Mouse (Mus musculus) hindbrain, embryonic 15.5 days (tissue): ENCODE measurements at regions not wholly inside any gene's neighbourhood (a gene's known extent, or its start where the extent isn't known, plus 50 kb on each side); places are given as distances from the start of the nearest gene placed in this dataset.

Source experiments
- ATAC-seq: fragments of 200-750 bp; cut with Nextera tagmentation; 2 replicates; pipeline ENCODE4 v1.8.0; 2017; ENCODE audit warnings: low read depth, moderate number of reproducible peaks, moderate TSS enrichment; ENCODE audit not compliant: low FRiP score
- H3K27ac ChIP-seq: fragments of 300-500 bp; sonication (generic); replicated peaks from 2 replicates; pipeline ENCODE4 v1.5.1; 2015; ENCODE audit warnings: mild to moderate bottlenecking, inconsistent platforms
- H3K27me3 ChIP-seq: fragments of 300-500 bp; sonication (generic); 2 replicates; pipeline ENCODE4 v1.6.1; 2015; ENCODE audit warnings: control low read depth, inconsistent platforms
- H3K36me3 ChIP-seq: fragments of 300-500 bp; sonication (generic); 2 replicates; pipeline ENCODE4 v1.6.1; 2015; ENCODE audit warnings: control low read depth, inconsistent platforms
- H3K4me1 ChIP-seq: fragments of 300-500 bp; sonication (generic); replicated peaks from 2 replicates; pipeline ENCODE4 v1.6.1; 2015; ENCODE audit warnings: control low read depth, inconsistent platforms
- H3K4me2 ChIP-seq: fragments of 300-500 bp; sonication (generic); 2 replicates; pipeline ENCODE4 v1.6.1; 2015; ENCODE audit warnings: moderate library complexity, mild to moderate bottlenecking, inconsistent platforms
- H3K4me3 ChIP-seq: fragments of 300-500 bp; sonication (generic); 2 replicates; pipeline ENCODE4 v1.5.1; 2015; ENCODE audit warnings: mild to moderate bottlenecking, inconsistent platforms
- H3K9ac ChIP-seq: fragments of 300-500 bp; sonication (generic); 2 replicates; pipeline ENCODE4 v1.6.1; 2015; ENCODE audit warnings: inconsistent platforms
- H3K9me3 ChIP-seq: fragments of 300-500 bp; sonication (generic); 2 replicates; pipeline ENCODE4 v1.6.1; 2016; ENCODE audit warnings: control low read depth, inconsistent platforms
- WGBS: fragments of 180-500 bp; shearing (Covaris S2); methylation state at CpG from one replicate; pipeline ENCODE4 v1.1.7; 2015; 5-methylcytosine and 5-hydroxymethylcytosine counted together

GRCm38 (mm10) chr7:135798441-135798840 lies 82.3 kb upstream of the Mki67 start:
- Histone ChIP-seq H3K9me3 (no peaks in the 10 kb centered on the region), H3K36me3 (no peaks in the 10 kb centered on the region), H3K27me3 (no peaks in the 10 kb centered on the region), H3K27ac (no peak overlapping the region), H3K4me2 (no peak overlapping the region), H3K9ac (no peak overlapping the region), H3K4me3 (no peak overlapping the region), H3K4me1 (peaks cover 5% of the 10 kb centered on the region)
- WGBS: 55% methylated on average over 2 of the region's 2 CpGs
- no peak for ATAC-seq

- Histone ChIP-seq H3K9ac (no peak overlapping the region), H3K27ac (no peak overlapping the region), H3K4me3 (no peak overlapping the region), H3K36me3 (no peaks in the 10 kb centered on the region), H3K9me3 (no peaks in the 10 kb centered on the region), H3K4me2 (no peak overlapping the region), H3K27me3 (no peaks in the 10 kb centered on the region), H3K4me1 (no peaks in the 10 kb centered on the region; the same call in 1 of the 2 replicates)
- no peak for ATAC-seq
- 65% methylated on average over 15 of the region's 15 CpGs for WGBS
Observed at GRCm38 (mm10) chr7:135802598-135803121, 86.5 kb upstream of the Mki67 start.

GRCm38 (mm10) chr7:135804730-135805129 lies 88.6 kb upstream of the Mki67 start:
- no peaks in the 10 kb centered on the region for H3K27me3 ChIP-seq
- no peak overlapping the region for H3K4me3 ChIP-seq
- peaks cover 6% of the 10 kb centered on the region; the same call in 1 of the 2 replicates for H3K4me1 ChIP-seq
- 59% methylated on average over 7 of the region's 7 CpGs for WGBS
- H3K36me3 ChIP-seq: no peaks in the 10 kb centered on the region
- no peak overlapping the region for H3K9ac ChIP-seq
- H3K4me2 ChIP-seq: no peak overlapping the region
- ATAC-seq: no peak
- H3K27ac ChIP-seq: no peak overlapping the region
- H3K9me3 ChIP-seq: no peaks in the 10 kb centered on the region

- ATAC-seq: no peak
- peaks cover 17% of the 10 kb centered on the region for H3K4me1 ChIP-seq
- H3K27ac ChIP-seq: no peak overlapping the region
- H3K9ac ChIP-seq: no peak overlapping the region
- H3K4me2 ChIP-seq: no peak overlapping the region
- no peaks in the 10 kb centered on the region for H3K9me3 ChIP-seq
- WGBS: 85% methylated on average over 8 of the region's 8 CpGs
- no peaks in the 10 kb centered on the region for H3K36me3 ChIP-seq
- H3K27me3 ChIP-seq: no peaks in the 10 kb centered on the region
- no peak overlapping the region for H3K4me3 ChIP-seq
Observed at GRCm38 (mm10) chr7:135806139-135806538, 90.0 kb upstream of the Mki67 start.

- Histone ChIP-seq H3K4me2 (no peak overlapping the region), H3K36me3 (no peaks in the 10 kb centered on the region), H3K4me1 (peaks cover 22% of the 10 kb centered on the region), H3K27me3 (no peaks in the 10 kb centered on the region), H3K9ac (no peak overlapping the region), H3K4me3 (no peak overlapping the region), H3K9me3 (no peaks in the 10 kb centered on the region), H3K27ac (no peak overlapping the region)
- no peak for ATAC-seq
- WGBS: 91% methylated on average over 7 of the region's 7 CpGs
Observed at GRCm38 (mm10) chr7:135806673-135807072, 90.5 kb upstream of the Mki67 start.

GRCm38 (mm10) chr7:135809167-135809566 lies 93.0 kb upstream of the Mki67 start:
- Histone ChIP-seq H3K36me3 (no peaks in the 10 kb centered on the region), H3K27ac (no peak overlapping the region), H3K27me3 (no peaks in the 10 kb centered on the region), H3K4me1 (peaks cover 22% of the 10 kb centered on the region), H3K9me3 (no peaks in the 10 kb centered on the region), H3K9ac (no peak overlapping the region), H3K4me2 (no peak overlapping the region), H3K4me3 (no peak overlapping the region)
- ATAC-seq: no peak
- 73% methylated on average over 10 of the region's 10 CpGs for WGBS

- peaks cover 22% of the 10 kb centered on the region for H3K4me1 ChIP-seq
- H3K9ac ChIP-seq: no peak overlapping the region
- WGBS: 38% methylated on average over 12 of the region's 12 CpGs
- no peaks in the 10 kb centered on the region for H3K27me3 ChIP-seq
- H3K4me3 ChIP-seq: no peak overlapping the region
- no peaks in the 10 kb centered on the region for H3K36me3 ChIP-seq
- peak overlapping the region; percentile 44 for H3K27ac ChIP-seq
- no peak for ATAC-seq
- peak overlapping the region; percentile 15; the same call in 1 of the 2 replicates for H3K4me2 ChIP-seq
- no peaks in the 10 kb centered on the region for H3K9me3 ChIP-seq
Observed at GRCm38 (mm10) chr7:135809751-135810379, 93.7 kb upstream of the Mki67 start.

- no peak overlapping the region for H3K4me3 ChIP-seq
- no peak overlapping the region for H3K27ac ChIP-seq
- H3K9ac ChIP-seq: no peak overlapping the region
- no peak overlapping the region for H3K4me2 ChIP-seq
- no peaks in the 10 kb centered on the region for H3K9me3 ChIP-seq
- no peak for ATAC-seq
- no peaks in the 10 kb centered on the region for H3K27me3 ChIP-seq
- no peaks in the 10 kb centered on the region for H3K36me3 ChIP-seq
- H3K4me1 ChIP-seq: peaks cover 22% of the 10 kb centered on the region
- 57% methylated on average over 9 of the region's 9 CpGs for WGBS
Observed at GRCm38 (mm10) chr7:135810971-135811370, 94.8 kb upstream of the Mki67 start.

- Histone ChIP-seq H3K27ac (no peak overlapping the region), H3K36me3 (no peaks in the 10 kb centered on the region), H3K9me3 (no peaks in the 10 kb centered on the region), H3K9ac (no peak overlapping the region), H3K4me1 (peaks cover 22% of the 10 kb centered on the region), H3K4me3 (no peak overlapping the region), H3K4me2 (no peak overlapping the region), H3K27me3 (no peaks in the 10 kb centered on the region)
- 92% methylated on average over 3 of the region's 3 CpGs for WGBS
- no peak for ATAC-seq
Observed at GRCm38 (mm10) chr7:135813616-135814015, 97.5 kb upstream of the Mki67 start.

GRCm38 (mm10) chr7:135816191-135816590 lies 100.0 kb upstream of the Mki67 start:
- peaks cover 5% of the 10 kb centered on the region for H3K4me1 ChIP-seq
- H3K27me3 ChIP-seq: no peaks in the 10 kb centered on the region
- H3K4me2 ChIP-seq: no peak overlapping the region
- H3K36me3 ChIP-seq: no peaks in the 10 kb centered on the region
- no peak overlapping the region for H3K27ac ChIP-seq
- WGBS: 94% methylated on average over 3 of the region's 3 CpGs
- no peak overlapping the region for H3K4me3 ChIP-seq
- no peaks in the 10 kb centered on the region for H3K9me3 ChIP-seq
- H3K9ac ChIP-seq: no peak overlapping the region
- ATAC-seq: no peak

- Histone ChIP-seq H3K27ac (no peak overlapping the region), H3K4me1 (no peaks in the 10 kb centered on the region), H3K9me3 (no peaks in the 10 kb centered on the region), H3K4me2 (no peak overlapping the region), H3K4me3 (no peak overlapping the region), H3K27me3 (no peaks in the 10 kb centered on the region), H3K9ac (no peak overlapping the region), H3K36me3 (no peaks in the 10 kb centered on the region)
- WGBS: 62% methylated on average over 3 of the region's 3 CpGs
- no peak for ATAC-seq
Observed at GRCm38 (mm10) chr7:135817868-135818267, 101.7 kb upstream of the Mki67 start.

- WGBS: 85% methylated on average over 3 of the region's 3 CpGs
Observed at GRCm38 (mm10) chr7:135818298-135818697, 102.1 kb upstream of the Mki67 start.

More at GRCm38 (mm10) chr7:135818298-135818697, 102.1 kb upstream of the Mki67 start:
- no peaks in the 10 kb centered on the region for H3K4me1 ChIP-seq
- H3K36me3 ChIP-seq: no peaks in the 10 kb centered on the region
- no peak overlapping the region for H3K9ac ChIP-seq
- H3K4me3 ChIP-seq: no peak overlapping the region
- no peak overlapping the region for H3K27ac ChIP-seq
- H3K27me3 ChIP-seq: no peaks in the 10 kb centered on the region
- no peak overlapping the region for H3K4me2 ChIP-seq
- ATAC-seq: no peak
- no peaks in the 10 kb centered on the region for H3K9me3 ChIP-seq
